Mouse (Mus musculus): ENCODE measurements around the gene Soat1. TPM values are rescaled to one million over a fixed set of nuclear protein-coding genes. Genes with fewer than 3 reads are reported as not detected.
A peak's percentile ranks its signal among the peaks of the same experiment; 100 is the strongest.

The Soat1 gene
- total RNA-seq (2015) (223 and 228 TPM in 2 replicates), total RNA-seq (2017) (341 and 376 TPM in 2 replicates)

GRCm38 (mm10) chr1:156473961-156474503 is at the start of gene Soat1:
TSS of gene Soat1 (minus strand) at chr1:156474331.
- peak; percentile 81 for ATAC-seq (ENCODE audit: poor library complexity, severe bottlenecking)

GRCm38 (mm10) chr1:156523842-156524241 is 49.7 kb upstream of the Soat1 start, which contains the start of gene Gm10031:
TSS of gene Gm10031 (plus strand) at chr1:156524012.
- peak; percentile 100 for ATAC-seq (ENCODE audit: poor library complexity, severe bottlenecking)

GRCm38 (mm10) chr1:156521796-156522517 is 47.8 kb upstream of the Soat1 start:
- peak; percentile 30 for ATAC-seq (ENCODE audit: poor library complexity, severe bottlenecking)

GRCm38 (mm10) chr1:156520136-156520780 is 46.1 kb upstream of the Soat1 start:
- ATAC-seq (ENCODE audit: poor library complexity, severe bottlenecking): no peak

- ATAC-seq (ENCODE audit: poor library complexity, severe bottlenecking): no peak
These were observed 33.6 kb upstream of the Soat1 start for GRCm38 (mm10) chr1:156507753-156508152.

- ATAC-seq (ENCODE audit: poor library complexity, severe bottlenecking): no peak
These were observed 31.8 kb upstream of the Soat1 start for GRCm38 (mm10) chr1:156505901-156506300.

GRCm38 (mm10) chr1:156504945-156505523 is 30.9 kb upstream of the Soat1 start:
- no peak for ATAC-seq (ENCODE audit: poor library complexity, severe bottlenecking)

GRCm38 (mm10) chr1:156496910-156497309 is 22.8 kb upstream of the Soat1 start:
- no peak for ATAC-seq (ENCODE audit: poor library complexity, severe bottlenecking)

- ATAC-seq (ENCODE audit: poor library complexity, severe bottlenecking): no peak
These were observed 20.9 kb upstream of the Soat1 start for GRCm38 (mm10) chr1:156495025-156495424.

GRCm38 (mm10) chr1:156491226-156491796 is 17.2 kb upstream of the Soat1 start:
- peak; percentile 79 for ATAC-seq (ENCODE audit: poor library complexity, severe bottlenecking)

- ATAC-seq (ENCODE audit: poor library complexity, severe bottlenecking): no peak
These were observed 13.9 kb upstream of the Soat1 start for GRCm38 (mm10) chr1:156488031-156488430.

- no peak for ATAC-seq (ENCODE audit: poor library complexity, severe bottlenecking)
These were observed 13.4 kb upstream of the Soat1 start for GRCm38 (mm10) chr1:156487498-156487897.

- ATAC-seq (ENCODE audit: poor library complexity, severe bottlenecking): no peak
These were observed 7.7 kb upstream of the Soat1 start for GRCm38 (mm10) chr1:156481826-156482225.

GRCm38 (mm10) chr1:156476535-156476934 is 2.4 kb upstream of the Soat1 start:
- ATAC-seq (ENCODE audit: poor library complexity, severe bottlenecking): no peak

- ATAC-seq (ENCODE audit: poor library complexity, severe bottlenecking): no peak
These were observed 1.9 kb upstream of the Soat1 start for GRCm38 (mm10) chr1:156476016-156476415.

GRCm38 (mm10) chr1:156474854-156475253 is 723 bp upstream of the Soat1 start:
- no peak for ATAC-seq (ENCODE audit: poor library complexity, severe bottlenecking)

GRCm38 (mm10) chr1:156473003-156473402 is 1.1 kb downstream of the Soat1 start:
- ATAC-seq (ENCODE audit: poor library complexity, severe bottlenecking): no peak

GRCm38 (mm10) chr1:156471955-156472354 is 2.2 kb downstream of the Soat1 start:
- ATAC-seq (ENCODE audit: poor library complexity, severe bottlenecking): no peak

GRCm38 (mm10) chr1:156471071-156471470 is 3.1 kb downstream of the Soat1 start:
- ATAC-seq (ENCODE audit: poor library complexity, severe bottlenecking): peak; percentile 46

- ATAC-seq (ENCODE audit: poor library complexity, severe bottlenecking): no peak
These were observed 3.6 kb downstream of the Soat1 start for GRCm38 (mm10) chr1:156470557-156470956.

GRCm38 (mm10) chr1:156468576-156468975 is 5.6 kb downstream of the Soat1 start:
- ATAC-seq (ENCODE audit: poor library complexity, severe bottlenecking): no peak
